In genomic region chr1:167282112-167282511, GRCm38 (mm10) we compare ENCODE assay signal across 11 mouse cellular contexts. TPM values are rescaled to one million over a fixed set of nuclear protein-coding genes. Genes with fewer than 3 reads are reported as not detected.
DNase-seq lines count a peak whose midpoint lies in the region; ATAC-seq and TF ChIP-seq lines count a peak whose summit lies in the region.
"Had no signal": no experiment of that assay in that cellular context is flagged by ENCODE, and none has a peak within 500 bp of the region (broad histone marks: within the 10 kb centered on the region; RNA-seq: fewer than 3 reads in every experiment).

No protein-coding gene starts in this region.

- TF ChIP-seq CTCF in E14TG2a.4 (conservative IDR thresholded peaks at IDR 0.05; ENCODE audit: low read length), result no peak

- H3K27me3 ChIP-seq in heart, embryonic 12.5 days (replicated peaks), result no peaks in the 10 kb centered on the region
- peaks cover 18% of the 10 kb centered on the region for H3K27me3 ChIP-seq in E14TG2a.4 (ENCODE audit: insufficient read depth, low read length)
- H3K27me3 ChIP-seq in forebrain, embryonic 14.5 days (replicated peaks; ENCODE audit: control insufficient read depth, insufficient read depth, low read length), result no peaks in the 10 kb centered on the region
- peaks cover 7% of the 10 kb centered on the region; the same call in 1 of the 2 replicates for H3K27me3 ChIP-seq in midbrain, embryonic 12.5 days
- H3K27me3 ChIP-seq: stomach, embryonic 15.5 days had no signal

- no peak overlapping the region for H3K9ac ChIP-seq in heart, embryonic 12.5 days
- H3K9ac ChIP-seq in forebrain, embryonic 14.5 days (ENCODE audit: low read length), result peak overlapping the region; percentile 32
- no peak overlapping the region for H3K9ac ChIP-seq in midbrain, embryonic 12.5 days (replicated peaks)
- H3K9ac ChIP-seq: stomach, embryonic 15.5 days had no signal

- H3K9me3 ChIP-seq in heart, embryonic 12.5 days (replicated peaks), result no peaks in the 10 kb centered on the region
- no peaks in the 10 kb centered on the region for H3K9me3 ChIP-seq in E14TG2a.4 (ENCODE audit: low read length)
- no peaks in the 10 kb centered on the region for H3K9me3 ChIP-seq in forebrain, embryonic 14.5 days (replicated peaks; ENCODE audit: control insufficient read depth, low read length)
- no peaks in the 10 kb centered on the region for H3K9me3 ChIP-seq in midbrain, embryonic 12.5 days
- H3K9me3 ChIP-seq: stomach, embryonic 15.5 days had no signal

- 0 out of 2 replicates have a peak, but pooled peaks cover 2% of the 10 kb centered on the region for H3K36me3 ChIP-seq in heart, embryonic 12.5 days
- peaks cover 37% of the 10 kb centered on the region for H3K36me3 ChIP-seq in E14TG2a.4 (ENCODE audit: insufficient read depth, low read length)
- 0 out of 2 replicates have a peak, but pooled peaks cover 9% of the 10 kb centered on the region for H3K36me3 ChIP-seq in forebrain, embryonic 14.5 days (ENCODE audit: control insufficient read depth, insufficient read depth, low read length)
- no peaks in the 10 kb centered on the region for H3K36me3 ChIP-seq in midbrain, embryonic 12.5 days
- H3K36me3 ChIP-seq: stomach, embryonic 15.5 days had no signal

- H3K4me3 ChIP-seq in heart, embryonic 12.5 days, result no peak overlapping the region
- H3K4me3 ChIP-seq in E14TG2a.4 (replicated peaks; ENCODE audit: low read length), result peak overlapping the region; percentile 97
- H3K4me3 ChIP-seq in forebrain, embryonic 14.5 days (ENCODE audit: low read depth, low read length), result 0 out of 2 replicates have a peak overlapping the region, but pooled peaks have one; percentile 2
- H3K4me3 ChIP-seq in midbrain, embryonic 12.5 days, result no peak overlapping the region

- WGBS in heart, embryonic 12.5 days, result 70% methylated on average over 3 of the region's 3 CpGs
- 38% methylated on average over 3 of the region's 3 CpGs for WGBS in forebrain, embryonic 14.5 days
- 57% methylated on average over 3 of the region's 3 CpGs for WGBS in midbrain, embryonic 12.5 days

- no peak for ATAC-seq in heart, embryonic 12.5 days (ENCODE audit: insufficient number of reproducible peaks, low FRiP score)
- ATAC-seq in forebrain, embryonic 14.5 days, result no peak
- ATAC-seq in midbrain, embryonic 12.5 days (ENCODE audit: low FRiP score, low read depth), result no peak

- peaks cover 53% of the 10 kb centered on the region for H3K4me1 ChIP-seq in heart, embryonic 12.5 days (replicated peaks)
- H3K4me1 ChIP-seq in E14TG2a.4 (replicated peaks; ENCODE audit: low read depth, low read length), result peaks cover 74% of the 10 kb centered on the region
- peaks cover 16% of the 10 kb centered on the region for H3K4me1 ChIP-seq in forebrain, embryonic 14.5 days (ENCODE audit: control insufficient read depth, insufficient read depth, low read length)
- H3K4me1 ChIP-seq in midbrain, embryonic 12.5 days, result peaks cover 26% of the 10 kb centered on the region

- no peak overlapping the region for H3K27ac ChIP-seq in heart, embryonic 12.5 days (ENCODE audit: poor library complexity, severe bottlenecking)
- no peak overlapping the region for H3K27ac ChIP-seq in forebrain, embryonic 14.5 days (ENCODE audit: low read depth, low read length)
- H3K27ac ChIP-seq in midbrain, embryonic 12.5 days (replicated peaks), result no peak overlapping the region
- H3K27ac ChIP-seq: layer of hippocampus, adult 2 months; stomach, embryonic 15.5 days had no signal

- H3K4me2 ChIP-seq in heart, embryonic 12.5 days, result no peak overlapping the region
- H3K4me2 ChIP-seq in forebrain, embryonic 14.5 days (ENCODE audit: low read length), result peak overlapping the region; percentile 54; the same call in 1 of the 2 replicates
- peak overlapping the region; percentile 71; the same call in 1 of the 2 replicates for H3K4me2 ChIP-seq in midbrain, embryonic 12.5 days (replicated peaks)

- peak; percentile 70 for DNase-seq in heart, adult 11 months
- no peak for DNase-seq in forebrain, embryonic 14.5 days (ENCODE audit: low spot score)
- DNase-seq in left cerebral cortex, adult 11 months (ENCODE audit: low spot score), result no peak
- no peak for DNase-seq in layer of hippocampus, postnatal 25 days (ENCODE audit: extremely low spot score in 1 of 2, low spot score in 1 of 2)
- DNase-seq in layer of hippocampus, postnatal 36 days, result no peak
- DNase-seq: retina, postnatal 1 day had no signal

RNA-seq across cellular contexts. Expression of gene Uck2, which starts 3.0 kb away (rescaled TPM):
- 68.9 and 75.3 TPM in 2 replicates for polyA plus RNA-seq in heart, embryonic 12.5 days (2016; fragmentation: Nextera tagmentation; extraction: Ambion mirVana)
- 54.1 and 58.1 TPM in 2 replicates for polyA plus RNA-seq in forebrain, embryonic 14.5 days (2014; fragmentation: Nextera tagmentation; extraction: Ambion mirVana)
- polyA plus RNA-seq in midbrain, embryonic 12.5 days (2016; fragmentation: Nextera tagmentation; extraction: Ambion mirVana), result 107 and 110 TPM in 2 replicates
- 10 to 100 TPM; 45.5 to 47.3 TPM for total RNA-seq in layer of hippocampus, postnatal 25 days (2021)
- total RNA-seq in layer of hippocampus, postnatal 36 days (2021), result 10 to 100 TPM; 38.1 to 39.7 TPM

RNA-seq across cellular contexts. Expression of gene Tmco1, which starts 26.1 kb away (rescaled TPM):
- polyA plus RNA-seq in heart, embryonic 12.5 days (2016; fragmentation: Nextera tagmentation; extraction: Ambion mirVana), result 79.7 and 83.1 TPM in 2 replicates
- 81.7 and 84.0 TPM in 2 replicates for polyA plus RNA-seq in forebrain, embryonic 14.5 days (2014; fragmentation: Nextera tagmentation; extraction: Ambion mirVana)
- 72.7 and 80.1 TPM in 2 replicates for polyA plus RNA-seq in midbrain, embryonic 12.5 days (2016; fragmentation: Nextera tagmentation; extraction: Ambion mirVana)
- total RNA-seq in layer of hippocampus, postnatal 25 days (2021), result 10 to 100 TPM; 50.9 to 56.8 TPM
- total RNA-seq in layer of hippocampus, postnatal 36 days (2021), result 10 to 100 TPM; 52.4 to 52.7 TPM

Comparison
In these comparisons a context has a peak if more than half of its experiments do, and no peak if none do; other contexts are left out.
1. H3K4me3 ChIP-seq: peak in E14TG2a.4 (single experiment) and forebrain, embryonic 14.5 days (single experiment); none in heart, embryonic 12.5 days (single experiment) and midbrain, embryonic 12.5 days (single experiment).